Mouse (Mus musculus) heart, adult 8-10 months (tissue): ENCODE results near the gene Lpcat4. TPM values are rescaled to one million over a fixed set of nuclear protein-coding genes. Genes with fewer than 3 reads are reported as not detected.
"Not testable (repeated sequence)": the region's sequence is repeated elsewhere in the genome, so short reads cannot be mapped to it uniquely, and the experiment has no call there.

Experiments used
- DNase-seq: peaks from one replicate; pipeline ENCODE4 v3.0.0; 2022; ENCODE audit warnings: low spot score
- total RNA-seq, 4 experiments: library from RNA; stranded (reverse); gene quantifications; 2 replicates each; pipeline ENCODE4 v1.2.4; 2022

Lpcat4 gene
- total RNA-seq, 4 experiments from 2014 or later, result 2.6 to 3.6 (median 2.8) TPM

GRCm38 (mm10) chr2:112261748-112262653, 22.7 kb downstream of the Lpcat4 start, which contains the start of gene Nop10:
Gene Nop10 (plus strand): TSS chr2:112261926.
- peak; percentile 92 for DNase-seq

- DNase-seq, result no peak
Observed at GRCm38 (mm10) chr2:112262779-112263295, 23.6 kb downstream of the Lpcat4 start.

GRCm38 (mm10) chr2:112264364-112264763, 25.1 kb downstream of the Lpcat4 start:
- no peak for DNase-seq

GRCm38 (mm10) chr2:112265448-112266241, 26.4 kb downstream of the Lpcat4 start, which contains the start of gene Slc12a6:
Gene Slc12a6 (plus strand): TSS chr2:112265825.
- peak; percentile 92 for DNase-seq

GRCm38 (mm10) chr2:112266242-112266592, 26.9 kb downstream of the Lpcat4 start, which contains the start of gene Gm21985:
Gene Gm21985 (plus strand): TSS chr2:112266314.
- DNase-seq, result peak; percentile 58

- DNase-seq, result peak; percentile 41
Observed at GRCm38 (mm10) chr2:112266780-112267179, 27.5 kb downstream of the Lpcat4 start.

- DNase-seq, result peak; percentile 50
Observed at GRCm38 (mm10) chr2:112267547-112268269, 28.4 kb downstream of the Lpcat4 start.

GRCm38 (mm10) chr2:112270011-112270410, 30.7 kb downstream of the Lpcat4 start:
- peak; percentile 26 for DNase-seq

GRCm38 (mm10) chr2:112272909-112273308, 33.6 kb downstream of the Lpcat4 start:
- DNase-seq, result no peak

GRCm38 (mm10) chr2:112273474-112273873, 34.2 kb downstream of the Lpcat4 start:
- DNase-seq, result no peak

GRCm38 (mm10) chr2:112276870-112277269, 37.6 kb downstream of the Lpcat4 start:
- DNase-seq, result no peak

- no peak for DNase-seq
Observed at GRCm38 (mm10) chr2:112282846-112283245, 43.6 kb downstream of the Lpcat4 start.

- DNase-seq, result peak; percentile 78
Observed at GRCm38 (mm10) chr2:112284363-112285030, 45.2 kb downstream of the Lpcat4 start.

GRCm38 (mm10) chr2:112285031-112285390, 45.7 kb downstream of the Lpcat4 start:
- DNase-seq, result no peak

GRCm38 (mm10) chr2:112286062-112286461, 46.8 kb downstream of the Lpcat4 start:
- DNase-seq, result not testable (repeated sequence)

- DNase-seq, result no peak
Observed at GRCm38 (mm10) chr2:112287059-112287458, 47.8 kb downstream of the Lpcat4 start.

GRCm38 (mm10) chr2:112289507-112289906, 50.2 kb downstream of the Lpcat4 start:
- DNase-seq, result no peak

GRCm38 (mm10) chr2:112292823-112293222, 53.6 kb downstream of the Lpcat4 start:
- DNase-seq, result no peak

GRCm38 (mm10) chr2:112296211-112296610, 56.9 kb downstream of the Lpcat4 start:
- no peak for DNase-seq
